Mouse (Mus musculus) liver, embryonic 14.5 days (tissue): ENCODE results near the gene Wwc1. TPM values are rescaled to one million over a fixed set of nuclear protein-coding genes. Genes with fewer than 3 reads are reported as not detected.
A peak's percentile ranks its signal among the peaks of the same experiment; 100 is the strongest.

Source experiments
- ATAC-seq: fragments of 200-750 bp; cut with Nextera tagmentation; 2 replicates; pipeline ENCODE4 v1.8.0; 2017; ENCODE audit warnings: moderate number of reproducible peaks, mild to moderate bottlenecking, moderate library complexity; ENCODE audit not compliant: insufficient read depth
- DNase-seq, 3 experiments: peaks; one replicate each; pipeline ENCODE4 v3.0.0-alpha.2; 2012 to 2013; ENCODE audit warnings: low read depth in 3 of 3, low spot score in 3 of 3
- H3K27ac ChIP-seq: fragments of 300-500 bp; sonication (generic); 2 replicates; pipeline ENCODE4 v1.5.1; 2014; ENCODE audit warnings: moderate library complexity, mild to moderate bottlenecking, control low read depth, inconsistent platforms
- H3K27me3 ChIP-seq: fragments of 300-500 bp; sonication (generic); 2 replicates; pipeline ENCODE4 v1.6.1; 2014; ENCODE audit warnings: mild to moderate bottlenecking, low read length, moderate library complexity; ENCODE audit not compliant: control insufficient read depth, insufficient read depth
- H3K36me3 ChIP-seq: fragments of 300-500 bp; sonication (generic); replicated peaks from 2 replicates; pipeline ENCODE4 v1.6.1; 2014; ENCODE audit warnings: low read depth; ENCODE audit not compliant: control insufficient read depth, insufficient read depth
- H3K4me1 ChIP-seq, 2 experiments: fragments of 200-500 bp in 1 of 2; fragments of 300-500 bp in 1 of 2; sonication (generic) in 1 of 2; replicated peaks; 2 replicates each; pipeline ENCODE4 v1.6.1; 2012 to 2014; ENCODE audit warnings: antibody characterized with exemption in 1 of 2, inconsistent platforms in 1 of 2, low read length in 1 of 2; ENCODE audit not compliant: control insufficient read depth in 2 of 2, insufficient read depth in 2 of 2
- H3K4me2 ChIP-seq: fragments of 300-500 bp; sonication (generic); 2 replicates; pipeline ENCODE4 v1.6.1; 2014; ENCODE audit warnings: low read depth, mild to moderate bottlenecking, control low read depth, moderate library complexity
- H3K4me3 ChIP-seq, 2 experiments: fragments of 200-500 bp in 1 of 2; fragments of 300-500 bp in 1 of 2; sonication (generic) in 1 of 2; 2 replicates each; pipeline ENCODE4 v1.5.1; 2012 to 2014; ENCODE audit warnings: low read depth in 2 of 2, low read length in 2 of 2, mild to moderate bottlenecking in 2 of 2, control low read depth in 1 of 2, inconsistent platforms in 1 of 2, moderate library complexity in 1 of 2; ENCODE audit not compliant: insufficient read depth in 1 of 2
- H3K9ac ChIP-seq: fragments of 300-500 bp; sonication (generic); replicated peaks from 2 replicates; pipeline ENCODE4 v1.6.1; 2014; ENCODE audit warnings: mild to moderate bottlenecking, control low read depth, moderate library complexity
- H3K9me3 ChIP-seq: fragments of 300-500 bp; sonication (generic); 2 replicates; pipeline ENCODE4 v1.6.1; 2016; ENCODE audit warnings: low read length, mixed read lengths; ENCODE audit not compliant: control insufficient read depth
- CTCF ChIP-seq: IDR thresholded peaks from 2 replicates; pipeline ENCODE4 v1.5.1; 2016; ENCODE audit warnings: antibody characterized with exemption, low read depth, control low read depth
- EP300 ChIP-seq: IDR thresholded peaks from 2 replicates; pipeline ENCODE4 v1.6.1; 2016; ENCODE audit warnings: antibody characterized with exemption, low read depth
- WGBS: fragments of 180-500 bp; shearing (Covaris S2); extraction: QIAGEN DNeasy Blood & Tissue Kit; methylation state at CpG from one replicate; pipeline ENCODE4 v1.1.7; 2014; ENCODE audit not compliant: insufficient replicate concordance; 5-methylcytosine and 5-hydroxymethylcytosine counted together
- polyA plus RNA-seq, 2 experiments: library from polyadenylated mRNA; depleted of rRNA in 1 of 2; stranded (reverse) in 1 of 2; unstranded in 1 of 2; fragments of >200 nt; fragmentation: Nextera tagmentation in 1 of 2; extraction: Ambion mirVana in 1 of 2; gene quantifications; 2 replicates each; pipeline versions ENCODE4 v1.2.1 to v1.2.3; 2012 to 2014

Wwc1 gene
- polyA plus RNA-seq, 2 experiments = 0.65 to 2.5 TPM

DNA sequence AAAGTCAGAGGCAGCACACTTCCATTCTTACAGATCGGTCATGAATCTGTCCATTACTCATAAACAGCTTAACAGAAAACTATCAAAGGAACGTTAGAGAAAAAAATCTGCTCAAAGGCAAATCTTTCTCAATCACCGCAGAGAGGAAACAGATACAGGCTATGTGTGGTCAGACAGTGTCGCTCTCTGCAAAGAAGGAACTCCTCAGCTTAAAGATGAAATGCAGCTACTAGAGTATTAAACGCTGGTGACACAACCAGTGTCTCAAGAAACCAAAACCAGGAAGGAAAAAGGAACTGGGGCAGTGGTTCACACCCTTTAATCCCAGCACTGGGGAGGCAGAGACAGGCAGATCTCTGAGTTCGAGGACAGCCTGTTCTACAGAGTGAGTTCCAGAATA is 152.6 kb downstream of the Wwc1 start:
- H3K4me1 ChIP-seq = no peaks in the 10 kb centered on the region; a peak in 1 of 4 replicates
- no peaks in the 10 kb centered on the region for H3K27me3 ChIP-seq
- peaks cover 52% of the 10 kb centered on the region for H3K36me3 ChIP-seq
- H3K9me3 ChIP-seq = no peaks in the 10 kb centered on the region
- H3K9ac ChIP-seq = no peak overlapping the region
- no peak overlapping the region for H3K27ac ChIP-seq
- WGBS = 67% methylated on average over 6 of the region's 6 CpGs
- no peak for TF ChIP-seq EP300
- no peak for TF ChIP-seq CTCF
- no peak overlapping the region for H3K4me2 ChIP-seq
- DNase-seq (no peak), ATAC-seq (no peak)
- H3K4me3 ChIP-seq = no peak overlapping the region

DNA sequence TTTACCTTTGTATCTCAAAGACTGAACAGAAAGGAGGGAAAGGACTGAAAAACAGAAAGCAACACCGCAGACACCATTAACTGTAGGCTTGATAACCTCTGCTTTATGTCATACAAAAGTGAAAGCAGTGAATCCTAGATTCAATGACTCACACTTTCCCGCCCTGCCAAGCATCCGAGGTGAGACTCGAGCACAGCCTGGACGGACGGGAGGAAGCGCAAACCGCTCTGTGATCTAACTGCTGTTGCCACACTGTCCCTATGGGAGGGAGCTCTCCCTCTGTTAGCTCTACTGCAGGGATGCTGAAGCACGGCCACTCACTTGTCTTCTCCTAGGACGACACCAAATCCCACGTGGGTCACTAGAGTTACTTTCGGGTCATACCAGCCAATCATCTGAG is 164.0 kb downstream of the Wwc1 start:
- peaks cover 75% of the 10 kb centered on the region for H3K36me3 ChIP-seq
- no peak overlapping the region for H3K27ac ChIP-seq
- no peak overlapping the region for H3K4me2 ChIP-seq
- DNase-seq (no peak), ATAC-seq (no peak)
- no peaks in the 10 kb centered on the region for H3K27me3 ChIP-seq
- WGBS = 80% methylated on average over 12 of the region's 12 CpGs
- H3K9ac ChIP-seq = no peak overlapping the region
- no peak overlapping the region for H3K4me3 ChIP-seq
- no peaks in the 10 kb centered on the region for H3K4me1 ChIP-seq
- TF ChIP-seq CTCF = no peak
- TF ChIP-seq EP300 = no peak
- no peaks in the 10 kb centered on the region for H3K9me3 ChIP-seq

DNA sequence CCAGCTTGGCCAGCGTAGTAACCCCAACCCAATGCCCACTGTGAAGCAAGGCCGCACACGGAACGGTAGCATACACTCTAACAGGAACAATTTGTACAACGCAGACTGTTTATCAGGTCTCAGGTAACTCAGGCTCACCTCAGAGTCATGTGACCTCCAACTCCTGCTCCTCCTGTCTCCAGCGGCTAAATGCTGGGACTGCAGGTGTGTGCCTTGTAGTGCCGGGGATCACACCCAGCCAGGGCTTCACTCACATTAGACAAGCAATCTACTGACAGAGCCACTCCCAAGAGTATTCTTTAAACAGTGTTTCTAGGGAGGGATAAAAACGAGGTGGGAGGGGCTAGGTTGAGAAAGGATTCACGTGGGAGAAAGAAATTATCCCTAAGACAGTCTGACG is 168.9 kb downstream of the Wwc1 start:
- DNase-seq = no peak
- 79% methylated on average over 10 of the region's 10 CpGs for WGBS
- no peaks in the 10 kb centered on the region for H3K9me3 ChIP-seq

GRCm38 (mm10) chr11:35801332-35801731 is 179.0 kb downstream of the Wwc1 start:
- H3K4me3 ChIP-seq = no peak overlapping the region
- no peak for ATAC-seq
- WGBS = 51% methylated on average over 5 of the region's 5 CpGs
- no peaks in the 10 kb centered on the region for H3K36me3 ChIP-seq
- DNase-seq = no peak
- no peak overlapping the region for H3K4me2 ChIP-seq
- no peak overlapping the region for H3K27ac ChIP-seq
- no peak overlapping the region for H3K9ac ChIP-seq
- no peaks in the 10 kb centered on the region for H3K9me3 ChIP-seq
- H3K4me1 ChIP-seq = no peaks in the 10 kb centered on the region
- peaks cover 33% of the 10 kb centered on the region for H3K27me3 ChIP-seq
- TF ChIP-seq EP300 (no peak), CTCF (no peak)

More for the DNA sequence above, 168.9 kb downstream of the Wwc1 start:
- no peak for ATAC-seq
- H3K27ac ChIP-seq = no peak overlapping the region
- TF ChIP-seq CTCF (no peak), EP300 (no peak)
- H3K9ac ChIP-seq = no peak overlapping the region
- H3K27me3 ChIP-seq = no peaks in the 10 kb centered on the region
- no peak overlapping the region for H3K4me2 ChIP-seq
- H3K4me1 ChIP-seq = no peaks in the 10 kb centered on the region
- no peak overlapping the region for H3K4me3 ChIP-seq
- H3K36me3 ChIP-seq = peaks cover 62% of the 10 kb centered on the region

DNA sequence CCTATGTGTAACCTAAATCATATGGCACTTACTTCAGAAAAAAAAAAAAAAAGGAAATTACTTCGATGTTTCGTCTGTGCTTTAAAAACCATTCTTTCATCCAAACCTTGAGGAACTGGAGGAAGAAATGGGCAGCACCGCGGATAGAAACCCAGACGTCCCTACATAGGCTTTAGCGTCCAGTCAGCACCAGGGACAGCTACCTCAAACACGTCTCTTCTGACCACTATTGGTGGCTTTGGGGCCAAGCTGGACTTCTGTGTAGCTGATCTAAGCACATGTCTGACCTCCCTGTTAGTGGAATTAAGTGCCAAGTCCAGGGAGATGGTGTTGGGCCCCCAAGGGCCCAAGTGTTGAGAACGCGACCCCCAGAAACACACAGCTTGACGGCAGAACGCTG is 181.5 kb downstream of the Wwc1 start, which contains the start of gene Fbll1:
Fbll1 (minus strand) TSS at position 11 of the 400 bp plus-strand sequence.
- H3K4me1 ChIP-seq = no peaks in the 10 kb centered on the region
- no peak within 1 kb of the TSS for H3K4me3 ChIP-seq
- H3K27me3 ChIP-seq = peaks cover 44% of the 10 kb centered on the region
- no peak within 1 kb of the TSS for H3K4me2 ChIP-seq
- H3K9me3 ChIP-seq = no peaks in the 10 kb centered on the region
- TF ChIP-seq CTCF (no peak), EP300 (no peak)
- no peak within 1 kb of the TSS for H3K27ac ChIP-seq
- ATAC-seq (no peak), DNase-seq (peak; percentile 17 to 24 (median 20))
- H3K36me3 ChIP-seq = no peaks in the 10 kb centered on the region
- WGBS = 18% methylated on average over 11 of the region's 11 CpGs
- H3K9ac ChIP-seq = no peak within 1 kb of the TSS

DNA sequence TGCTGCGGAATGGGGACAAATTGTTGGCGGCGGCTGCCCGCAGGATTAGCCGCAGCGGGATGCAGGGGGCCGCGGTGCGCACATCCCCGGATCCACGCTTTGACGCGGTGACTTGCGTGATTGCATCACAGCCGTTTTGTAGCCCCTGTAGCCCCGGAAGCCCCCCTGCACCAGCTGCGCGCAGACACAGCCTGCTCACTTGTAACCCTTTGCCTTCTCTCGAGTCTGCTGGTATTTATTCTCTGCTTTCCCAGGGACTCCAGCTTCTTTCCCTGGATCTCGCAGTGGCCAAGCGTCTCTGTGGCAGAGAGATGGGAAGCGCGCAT is 181.9 kb downstream of the Wwc1 start:
- H3K4me3 ChIP-seq = no peak overlapping the region
- no peak for DNase-seq
- WGBS = 4% methylated on average over 23 of the region's 23 CpGs
- peaks cover 44% of the 10 kb centered on the region for H3K27me3 ChIP-seq
- no peak for ATAC-seq
- H3K4me1 ChIP-seq = no peaks in the 10 kb centered on the region
- H3K27ac ChIP-seq = no peak overlapping the region
- TF ChIP-seq CTCF = no peak
- TF ChIP-seq EP300 = no peak
- H3K4me2 ChIP-seq = no peak overlapping the region
- H3K9ac ChIP-seq = no peak overlapping the region
- H3K36me3 ChIP-seq = no peaks in the 10 kb centered on the region
- H3K9me3 ChIP-seq = no peaks in the 10 kb centered on the region
